Mouse (Mus musculus): ENCODE measurements around the gene Rps6kb1.

Rps6kb1 gene

DNA sequence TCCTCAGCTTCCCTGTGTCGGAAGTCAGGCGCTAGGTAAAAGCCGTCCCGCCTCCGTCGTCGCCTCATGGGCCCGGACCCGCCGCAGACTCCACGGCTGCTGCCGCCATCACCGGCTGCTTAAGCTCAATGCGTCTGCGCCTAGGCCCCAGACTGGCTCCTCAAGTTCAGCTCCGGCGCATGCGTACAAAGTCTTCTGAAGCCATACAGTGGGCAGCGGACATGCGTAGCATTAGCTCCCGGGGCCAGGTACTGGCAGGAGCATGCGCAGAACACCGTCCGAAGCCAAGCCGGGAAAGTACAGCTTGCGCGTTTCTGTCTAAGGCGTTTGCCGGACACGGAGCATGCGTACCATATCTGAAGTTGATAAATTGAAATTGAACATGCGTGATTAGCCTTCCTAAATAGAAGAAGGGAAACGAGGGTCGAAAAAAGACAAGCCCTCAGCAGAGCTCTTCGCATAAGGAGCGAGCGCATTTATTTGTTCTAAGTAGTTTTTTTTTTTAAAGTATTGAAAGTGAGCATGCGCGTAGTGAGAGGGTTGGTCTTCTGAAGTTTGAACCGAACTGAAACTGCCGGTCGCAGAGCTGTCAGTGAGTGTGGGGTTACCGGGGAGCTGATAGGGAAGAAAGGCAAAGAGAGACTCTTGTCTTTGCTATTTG, at the start of gene Rps6kb1, which contains the start of gene Tubd1:
Gene Rps6kb1 (minus strand): TSS at position 167 of the 661 bp plus-strand sequence.
Gene Tubd1 (plus strand): TSS at position 353 of the 661 bp plus-strand sequence.
- DNase-seq = peak; percentile 98

DNA sequence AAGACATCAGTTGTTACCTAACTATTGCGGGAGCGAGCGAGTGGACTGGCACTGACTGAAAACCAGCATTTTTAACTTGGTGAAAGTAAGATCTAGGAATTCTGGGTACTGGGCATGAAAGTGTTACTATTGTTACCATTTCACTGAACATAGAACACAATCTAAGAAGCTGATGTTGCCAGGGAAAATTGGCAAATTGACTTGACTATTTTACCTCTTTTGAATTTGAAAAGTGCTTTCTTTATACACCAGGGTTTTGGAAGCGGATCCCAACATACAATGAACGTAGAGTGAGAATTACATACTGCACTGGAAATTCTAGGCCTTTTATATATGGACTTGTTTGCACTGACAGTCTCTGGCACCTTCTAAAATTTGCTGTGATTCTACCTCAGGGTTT, 48.8 kb upstream of the Rps6kb1 start:
- DNase-seq = no peak

DNA sequence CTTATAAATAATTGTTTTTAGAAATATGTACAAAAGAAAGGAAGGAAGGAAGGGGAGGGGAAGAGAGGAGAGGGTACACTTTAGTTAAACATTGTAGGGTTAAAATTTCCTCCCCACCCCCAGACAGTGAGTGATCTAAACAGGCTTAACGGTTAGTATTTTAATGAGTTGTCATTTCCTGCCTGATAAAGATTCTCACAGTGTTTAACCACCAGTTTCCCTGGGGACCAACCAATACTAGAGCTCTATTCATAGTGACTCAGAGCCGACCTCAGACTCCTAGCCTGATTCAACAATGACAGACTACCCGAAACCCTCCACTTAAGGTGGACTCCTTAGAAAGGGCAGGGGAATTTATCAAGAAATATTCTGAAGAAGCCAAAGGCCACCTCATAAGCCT, 48.4 kb upstream of the Rps6kb1 start:
- DNase-seq = no peak

DNA sequence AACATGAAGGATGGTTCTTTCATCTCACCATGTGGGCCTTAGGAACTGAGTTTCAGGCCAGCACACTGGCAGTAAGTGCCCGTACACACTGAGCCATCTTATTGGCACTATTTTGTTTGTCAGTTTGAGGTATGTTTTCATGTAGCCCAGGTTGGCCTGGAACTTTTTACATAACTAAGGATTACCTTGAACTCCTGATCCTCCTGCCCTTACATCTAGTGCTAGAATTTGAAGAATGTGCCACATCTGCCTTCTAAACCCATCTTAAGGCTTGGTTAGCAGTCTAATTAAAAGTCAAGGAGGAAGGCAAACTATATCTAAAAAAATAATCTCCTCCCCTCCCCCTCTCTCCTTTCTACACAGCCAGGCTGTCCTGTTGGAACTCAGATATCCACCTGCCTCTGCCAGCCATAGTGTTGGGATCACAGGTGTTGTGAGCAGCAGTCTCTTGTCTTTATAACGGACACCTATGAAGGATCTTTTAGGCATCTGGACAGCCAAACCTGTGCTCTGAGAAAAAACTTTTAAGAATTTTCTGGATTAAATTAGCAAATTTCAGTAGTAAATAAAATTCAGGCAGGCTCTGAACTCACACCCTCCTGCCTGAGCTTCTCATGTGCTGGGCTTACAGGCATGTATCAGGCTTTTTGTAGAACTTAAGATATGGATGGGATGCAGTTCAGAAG, 47.5 kb upstream of the Rps6kb1 start:
- DNase-seq = no peak

DNA sequence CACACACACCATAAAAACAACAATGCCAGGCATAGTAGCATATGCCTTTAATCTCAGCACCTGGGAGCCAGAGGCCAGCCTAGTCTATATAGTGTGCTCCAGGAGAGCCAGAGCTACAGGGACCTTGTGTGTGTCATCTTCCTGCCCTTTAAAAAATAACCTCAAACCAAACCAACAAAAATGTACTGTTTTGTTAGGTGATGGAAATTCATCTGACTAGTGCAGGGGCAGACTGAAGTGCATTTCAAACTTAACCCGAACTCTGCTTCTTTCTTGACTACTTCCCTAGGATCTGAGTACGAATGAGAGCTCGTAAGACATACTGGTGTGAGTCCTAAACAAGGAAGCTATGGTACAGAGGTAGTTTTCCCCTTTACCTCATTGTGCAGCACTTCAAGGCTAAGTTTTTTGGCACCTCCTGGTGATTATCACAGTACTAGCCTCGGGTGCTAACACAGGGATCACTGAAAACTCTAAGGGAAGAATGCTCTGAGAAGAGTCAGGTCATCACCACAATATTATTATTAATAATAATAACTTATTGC, 46.8 kb upstream of the Rps6kb1 start:
- DNase-seq = no peak

DNA sequence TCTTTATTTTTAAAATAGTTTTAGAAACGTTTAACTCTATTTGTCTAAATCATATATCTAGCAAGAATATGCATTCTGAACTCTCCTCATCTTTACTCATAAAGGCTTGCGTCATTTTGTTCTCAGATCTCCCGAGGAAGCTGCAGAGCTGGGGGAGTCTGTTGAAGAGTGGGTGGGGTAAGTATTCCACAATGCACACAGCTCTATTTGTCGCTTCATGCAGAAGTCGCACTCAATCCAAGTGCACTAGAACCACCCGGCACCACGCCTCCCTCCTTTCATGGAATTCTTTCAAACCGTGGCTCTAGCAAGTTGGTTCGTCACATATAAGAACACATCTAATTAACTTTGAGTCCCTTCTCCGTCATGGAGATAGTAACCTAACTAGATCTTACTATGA, 46.0 kb upstream of the Rps6kb1 start:
- no peak for DNase-seq

DNA sequence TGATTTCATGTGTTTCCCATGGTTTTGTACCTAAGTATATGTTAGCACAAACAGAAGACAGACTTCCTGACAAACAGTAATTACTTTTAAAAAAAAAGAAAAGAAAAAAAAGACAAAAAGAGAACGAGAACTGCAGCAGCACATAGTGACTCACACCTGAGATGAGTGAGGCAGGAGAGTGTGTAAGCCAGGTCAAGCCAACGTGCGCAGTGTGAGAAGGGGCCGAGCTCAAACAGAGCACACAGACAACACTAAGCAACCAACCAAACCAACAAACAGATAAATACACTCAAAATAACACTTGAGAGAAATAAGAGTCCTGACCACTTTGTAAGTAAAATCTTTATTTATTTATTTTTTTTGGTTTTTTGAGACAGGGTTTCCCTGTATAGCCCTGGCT, 45.5 kb upstream of the Rps6kb1 start:
- DNase-seq = no peak

DNA sequence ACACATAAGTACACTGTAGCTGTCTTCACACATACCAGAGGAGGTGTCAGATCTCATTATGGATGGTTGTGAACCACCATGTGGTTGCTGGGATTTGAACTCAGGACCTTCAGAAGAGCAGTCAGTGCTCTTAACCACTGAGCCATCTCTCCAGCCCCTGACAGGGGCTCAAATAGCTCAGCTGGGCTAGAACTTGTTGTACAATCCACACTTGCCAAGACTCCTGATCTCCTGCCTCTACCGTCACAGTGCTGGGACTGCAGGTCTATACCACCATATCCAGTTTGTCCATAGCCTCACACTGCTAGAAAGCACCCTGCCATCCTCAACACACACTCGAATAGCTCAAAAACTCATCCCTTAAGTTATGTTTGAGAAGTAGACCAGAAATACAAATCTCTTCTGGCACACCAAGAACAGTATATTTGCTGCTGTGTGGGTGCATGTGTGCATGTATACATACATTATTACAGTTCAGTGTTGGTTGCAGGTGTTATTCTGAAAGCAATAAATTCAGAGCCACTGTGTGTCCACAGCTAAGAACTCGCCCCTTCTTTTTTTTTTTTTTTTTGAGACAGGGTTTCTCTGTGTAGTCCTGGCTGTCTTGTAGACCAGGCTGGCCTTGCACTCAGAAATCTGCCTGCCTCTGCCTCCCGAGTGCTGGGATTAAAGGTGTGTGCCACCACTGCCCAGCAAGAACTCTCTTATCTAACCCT, 44.1 kb upstream of the Rps6kb1 start:
- no peak for DNase-seq

DNA sequence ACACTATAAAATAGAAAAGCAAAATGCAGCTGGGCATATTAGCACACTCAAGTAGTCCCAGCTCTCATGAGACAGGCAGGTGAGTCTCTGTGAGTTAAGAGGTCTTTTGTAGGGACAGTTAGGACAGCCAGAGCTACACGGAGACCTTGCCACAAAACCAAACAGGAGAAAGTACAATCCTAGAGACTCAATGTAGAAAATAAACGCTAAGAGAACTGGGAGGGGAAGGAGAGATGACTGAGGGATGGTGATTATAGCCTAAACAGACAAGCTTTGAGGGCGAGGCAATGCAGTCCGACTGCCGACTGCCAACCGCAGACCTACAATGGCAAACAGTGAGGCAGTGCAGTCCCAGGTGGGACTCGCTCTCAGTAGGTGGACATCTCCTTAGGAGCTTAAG, 43.2 kb upstream of the Rps6kb1 start:
- DNase-seq = no peak

DNA sequence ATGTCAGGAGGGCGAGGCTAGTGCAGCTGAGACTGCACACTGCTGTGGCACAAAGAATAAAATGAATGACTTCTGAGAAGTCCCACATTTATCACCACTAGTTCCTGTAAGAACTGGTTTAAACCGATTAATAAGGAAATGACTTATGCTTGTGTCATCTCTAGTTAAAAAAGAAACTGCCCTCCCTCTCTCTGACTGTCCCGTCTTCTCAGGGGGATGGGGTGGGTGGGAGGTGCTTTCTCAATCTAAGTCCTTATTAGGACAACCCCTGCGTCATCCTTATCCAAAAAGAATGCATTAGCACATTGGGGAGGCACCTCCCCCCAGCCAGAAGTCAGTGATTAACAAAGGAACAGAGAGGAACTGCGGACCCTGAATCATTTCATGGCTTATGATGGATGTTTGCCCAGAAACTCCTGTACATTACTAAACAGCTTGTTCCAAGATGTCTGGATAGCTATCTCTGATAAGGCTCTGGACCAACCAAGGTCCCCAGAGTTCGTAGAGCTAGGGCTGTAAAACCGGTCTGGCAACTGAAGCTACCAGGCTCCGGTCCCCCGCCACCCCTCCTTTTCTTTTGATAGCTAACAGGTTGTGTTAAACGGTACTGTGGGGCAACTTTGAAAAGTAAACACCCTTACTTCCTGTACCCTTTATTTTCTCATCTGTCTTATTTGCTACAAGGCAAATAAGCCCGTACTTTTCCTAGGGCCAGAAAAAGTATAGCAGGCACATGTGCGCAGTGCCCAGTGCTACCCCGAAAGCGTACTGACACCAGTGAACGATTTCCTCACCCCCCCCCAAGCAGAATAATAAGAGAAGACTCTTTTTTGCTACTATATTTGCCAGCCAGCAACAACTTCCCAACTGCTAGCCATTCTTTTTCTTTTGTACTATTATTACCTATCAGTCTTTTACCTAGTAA, 42.5 kb upstream of the Rps6kb1 start:
- peak; percentile 57 for DNase-seq

DNA sequence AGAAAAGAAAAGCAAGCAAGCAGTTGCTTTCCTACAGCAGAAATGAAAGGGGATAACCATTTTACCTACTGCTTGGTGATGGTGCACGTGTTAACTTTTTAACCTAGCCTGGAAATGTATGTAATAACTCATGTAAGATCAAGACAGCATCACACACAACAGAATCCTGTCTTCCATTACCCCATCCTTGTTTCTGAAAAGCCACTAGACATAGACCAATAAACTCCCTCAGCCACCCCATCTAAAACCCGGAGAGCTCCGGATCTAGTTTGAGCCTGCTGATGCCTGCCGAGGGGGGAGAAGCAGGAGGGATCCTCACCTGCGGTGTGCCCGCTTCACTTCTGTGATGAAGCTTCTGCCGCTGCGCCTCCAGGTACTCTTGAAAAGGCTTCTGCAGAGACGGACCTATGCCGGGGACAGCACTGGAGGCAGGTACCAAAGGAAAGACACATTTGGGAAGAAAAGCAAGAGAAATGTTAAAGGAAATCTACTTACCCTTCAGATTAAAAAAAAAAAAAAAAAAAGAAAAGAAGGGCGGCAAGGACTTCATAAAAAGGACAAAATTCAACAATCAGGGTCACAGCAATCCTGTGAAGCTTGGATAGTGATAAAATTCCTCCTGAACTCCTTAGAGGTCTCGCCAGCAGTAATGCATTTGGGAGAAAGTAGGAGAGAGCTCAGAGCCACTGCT, 41.7 kb upstream of the Rps6kb1 start:
- DNase-seq = peak; percentile 68

DNA sequence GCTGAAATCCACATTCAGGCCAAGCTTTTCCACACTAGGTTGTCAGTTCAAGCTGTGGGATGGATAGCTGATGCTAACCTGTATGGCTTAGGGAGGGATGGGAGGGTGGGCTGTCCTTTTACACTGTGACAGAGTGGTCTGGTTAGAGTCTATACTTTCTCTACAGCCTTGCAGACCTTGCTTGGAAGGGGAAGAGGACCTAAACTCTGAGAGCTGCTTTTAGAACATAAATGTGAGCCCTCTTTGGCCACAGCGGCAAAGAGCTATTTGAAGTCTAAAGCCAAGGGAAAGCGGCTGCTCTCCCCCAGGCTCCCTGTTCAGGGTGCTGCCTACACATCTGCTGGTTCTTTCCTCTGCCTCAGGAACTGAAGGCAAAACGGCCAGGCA, 41.0 kb upstream of the Rps6kb1 start:
- DNase-seq = peak; percentile 41

DNA sequence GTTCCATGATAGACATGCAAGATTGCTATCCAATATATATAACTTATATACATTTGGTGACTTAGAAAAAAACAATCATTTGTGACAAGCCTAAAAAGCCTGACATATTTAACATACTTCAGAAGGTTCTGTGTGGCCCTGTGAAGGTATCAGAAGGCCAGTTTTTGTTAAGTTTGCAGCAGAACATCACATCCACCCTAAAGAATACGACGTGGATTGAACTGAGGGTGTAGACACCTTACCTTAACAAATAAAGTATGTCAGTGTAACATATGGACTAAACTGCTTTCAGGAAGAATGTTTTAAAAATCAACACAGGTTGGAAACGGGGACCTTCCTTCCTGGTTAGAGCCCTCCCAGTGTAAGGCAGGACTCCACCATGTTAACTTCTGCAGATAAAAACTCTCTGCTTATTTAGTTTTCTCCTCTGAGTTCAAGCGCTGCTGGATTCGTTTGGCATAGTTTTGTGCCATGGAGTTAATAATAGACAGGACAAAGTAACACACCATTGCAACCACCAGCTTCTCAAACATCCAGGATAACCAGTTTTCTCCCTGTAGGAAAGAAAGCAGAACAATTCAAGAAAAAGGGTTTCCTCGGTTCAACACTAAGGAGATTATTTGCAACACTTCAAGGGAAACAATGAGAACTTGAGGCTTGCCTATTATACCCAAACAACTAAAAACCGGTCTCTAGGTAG, 40.4 kb upstream of the Rps6kb1 start:
- DNase-seq = no peak

DNA sequence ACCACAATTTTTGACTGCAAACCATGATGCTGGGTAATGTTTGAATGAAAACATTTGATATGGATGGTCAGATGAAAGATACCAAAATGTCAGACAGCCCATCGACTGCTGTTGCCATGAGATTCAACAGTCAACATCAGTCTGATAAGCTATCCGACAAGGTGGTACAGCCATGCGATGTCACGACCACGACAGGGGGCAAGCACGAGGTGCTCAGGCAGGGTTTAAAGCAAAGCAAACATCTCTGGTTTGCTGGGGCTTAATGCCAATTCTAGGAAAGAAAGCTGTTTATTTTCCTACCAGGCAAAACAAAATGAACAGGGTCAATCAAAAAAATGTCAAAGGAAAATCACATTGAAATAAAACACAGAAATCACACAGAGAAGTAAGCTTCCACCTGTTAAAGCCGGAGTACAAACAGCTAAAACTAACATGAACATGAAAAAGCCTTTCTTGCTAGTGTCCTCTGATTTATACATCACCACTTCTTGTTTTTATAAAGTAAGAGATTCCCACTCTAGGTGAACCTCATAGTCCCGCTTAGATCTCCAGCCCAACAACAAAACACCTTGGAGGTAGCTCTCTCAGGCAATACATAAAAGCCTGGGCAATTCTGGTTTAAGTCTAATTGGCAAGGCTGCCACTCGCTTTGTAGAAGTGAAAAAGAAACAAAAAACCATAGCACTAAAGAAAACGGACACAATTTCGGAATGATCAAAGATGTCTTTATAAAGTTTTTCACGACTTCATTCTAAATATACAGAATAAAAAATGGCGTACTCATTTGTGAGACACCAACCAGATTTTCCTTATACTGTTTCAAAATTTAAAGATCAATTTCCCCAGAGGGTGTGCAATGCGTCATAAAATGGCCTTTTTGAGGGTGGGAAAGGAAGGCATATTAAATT, 39.6 kb upstream of the Rps6kb1 start:
- DNase-seq = no peak

DNA sequence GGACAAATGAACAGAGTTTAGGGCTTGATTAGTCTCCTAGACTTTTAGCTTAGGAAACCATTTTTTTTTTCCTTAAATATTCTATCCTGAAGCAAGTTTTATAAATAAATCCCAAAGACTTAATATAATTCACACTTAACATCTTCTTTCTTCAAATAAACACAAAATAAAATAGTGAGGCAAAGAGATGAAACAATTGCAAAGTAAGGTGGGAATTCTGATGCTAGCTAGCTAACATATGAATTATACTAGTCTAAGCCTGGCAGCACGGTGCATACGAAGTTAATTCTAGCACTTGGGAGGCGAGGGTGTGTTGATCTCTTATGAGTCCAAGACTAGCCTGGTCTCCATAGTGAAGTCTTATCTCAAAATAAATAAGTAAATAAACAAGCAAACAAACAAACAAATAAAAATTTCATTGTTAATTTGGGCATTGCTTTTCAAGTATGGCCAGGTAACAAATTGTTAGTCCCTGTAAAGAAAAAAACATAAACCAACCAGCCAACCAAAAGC, 38.8 kb upstream of the Rps6kb1 start:
- no peak for DNase-seq

DNA sequence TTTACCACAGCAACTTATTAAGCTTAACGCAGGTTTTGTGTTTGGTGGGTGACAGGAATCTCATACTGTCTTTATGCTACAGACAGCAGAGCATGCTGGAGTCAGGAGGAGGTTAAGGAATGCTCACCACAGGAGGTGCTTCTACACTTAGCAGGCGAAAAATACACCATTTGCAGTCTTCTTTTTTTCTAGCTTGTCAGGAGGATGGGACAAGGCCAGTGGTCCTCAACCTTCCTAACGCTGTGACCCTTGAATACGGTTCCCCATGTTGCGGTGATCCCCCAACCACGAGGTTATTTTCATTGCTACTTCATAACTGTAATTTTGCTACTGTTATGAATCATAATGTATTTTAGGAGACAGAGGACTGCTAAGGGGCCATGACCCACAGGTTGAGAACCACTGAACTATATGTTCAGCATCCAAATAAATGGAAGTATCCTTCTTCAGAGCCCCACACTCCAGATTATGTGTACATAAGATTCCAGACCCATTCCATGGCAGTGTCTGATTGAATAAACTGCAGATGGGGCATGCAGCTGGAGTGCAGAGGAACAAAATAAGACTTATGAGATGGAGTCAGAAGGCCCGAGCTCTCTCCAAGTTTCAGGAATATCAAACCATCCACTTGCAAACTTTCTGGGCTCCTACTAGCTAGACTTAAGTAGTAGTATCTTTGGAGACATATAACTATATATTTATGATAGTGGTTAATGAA, 38.1 kb upstream of the Rps6kb1 start:
- no peak for DNase-seq

DNA sequence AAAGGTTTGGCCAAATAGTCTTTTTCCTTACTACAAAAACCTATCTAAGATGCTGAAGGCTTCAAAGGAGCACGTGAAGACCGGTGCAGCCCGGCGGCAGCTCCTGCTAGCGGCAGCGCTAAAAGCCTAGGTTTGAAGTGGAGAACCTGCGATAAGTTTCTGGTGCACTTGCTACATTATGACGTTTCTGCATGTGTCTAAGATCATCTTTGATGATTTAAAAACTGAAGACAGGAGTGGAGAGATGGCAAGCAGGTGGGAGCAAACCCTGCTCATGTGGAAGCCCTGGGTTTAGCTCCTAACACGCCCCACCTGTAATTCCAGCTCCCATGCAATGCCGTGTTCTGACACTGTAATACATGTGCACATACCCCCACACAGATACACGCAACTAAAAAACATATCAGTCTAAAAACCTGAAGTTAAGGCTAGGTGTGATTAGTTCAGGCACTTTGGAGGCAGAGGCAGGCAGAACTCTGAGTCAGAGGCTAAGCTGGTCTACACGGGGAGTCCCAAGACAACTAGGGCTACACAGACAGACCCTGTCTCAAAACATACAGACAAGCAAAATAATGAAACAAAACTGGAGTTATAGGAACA, 37.4 kb upstream of the Rps6kb1 start:
- DNase-seq = peak; percentile 45

DNA sequence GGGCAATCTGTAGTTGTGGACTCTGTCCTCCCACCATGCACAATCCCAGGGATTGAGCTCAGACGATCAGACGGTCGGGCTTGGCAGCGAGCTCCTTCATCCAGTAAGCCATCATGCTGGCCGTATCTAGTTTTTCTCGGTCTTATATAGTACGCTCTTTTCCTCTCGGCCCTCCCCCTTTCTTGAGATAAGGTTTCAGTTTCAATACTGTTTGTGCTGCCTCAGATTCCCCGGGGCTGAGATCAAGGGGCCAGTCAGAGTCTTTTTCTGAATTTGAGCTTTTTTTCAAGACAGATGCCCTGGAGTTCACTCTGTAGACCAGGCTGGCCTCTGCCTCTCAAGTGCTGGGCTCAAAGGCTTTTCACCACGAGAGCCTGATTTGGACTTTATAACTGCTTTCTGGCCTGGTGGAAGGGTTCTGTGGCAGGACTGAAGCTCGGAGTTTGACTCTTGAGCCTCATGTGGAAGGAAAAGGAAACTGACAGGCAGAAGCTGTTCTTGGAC, 36.7 kb upstream of the Rps6kb1 start:
- peak; percentile 63 for DNase-seq
